Mouse (Mus musculus) gastrocnemius, adult 18-20 months (tissue): ENCODE data around the gene Pde6g. TPM values are rescaled to one million over a fixed set of nuclear protein-coding genes. Genes with fewer than 3 reads are reported as not detected.
"Not testable (repeated sequence)": the region's sequence is repeated elsewhere in the genome, so short reads cannot be mapped to it uniquely, and the experiment has no call there.

Experiments
- DNase-seq: peaks from one replicate; pipeline ENCODE4 v3.0.0; 2021; ENCODE audit warnings: low spot score
- total RNA-seq, 2 experiments: library from RNA; stranded (reverse); gene quantifications; 2 replicates each; pipeline ENCODE4 v1.2.3; 2021

Gene Pde6g
- total RNA-seq, 2 experiments from 2014 or later, result 0.33 to 0.39 TPM

DNA sequence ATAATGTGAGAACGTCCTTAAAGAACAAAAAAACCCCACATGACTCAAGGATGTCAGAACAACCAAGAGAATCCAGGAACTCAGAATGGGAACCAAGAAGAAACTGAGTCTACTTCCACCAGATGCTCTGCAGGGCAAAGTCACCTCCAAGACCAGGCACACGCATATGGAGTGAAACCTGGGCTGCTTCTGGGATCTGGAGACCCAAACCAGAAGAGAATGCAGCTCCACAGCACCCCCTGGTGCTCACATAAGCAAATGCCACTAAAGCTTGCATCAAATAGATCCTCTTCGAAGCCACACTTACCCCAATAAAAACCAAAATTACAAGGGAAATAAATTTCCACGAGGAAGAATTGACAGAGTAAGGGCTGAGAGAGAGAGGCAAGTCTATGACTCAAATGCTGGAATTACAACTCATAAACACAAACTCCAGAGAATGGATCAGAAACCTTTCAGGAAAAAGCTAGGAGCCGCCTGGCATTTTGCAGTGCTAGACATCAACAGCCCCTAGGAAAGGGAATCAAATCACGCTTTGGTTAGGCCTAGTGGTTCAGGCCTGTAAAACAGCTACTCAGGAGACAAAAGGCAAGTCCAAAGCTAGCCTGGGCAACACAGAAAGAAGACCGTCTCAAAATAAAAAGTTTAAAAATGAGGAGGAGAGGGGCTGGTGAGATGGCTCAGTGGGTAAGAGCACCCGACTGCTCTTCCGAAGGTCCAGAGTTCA, 29.6 kb downstream of the Pde6g start:
- peak; percentile 73 for DNase-seq

DNA sequence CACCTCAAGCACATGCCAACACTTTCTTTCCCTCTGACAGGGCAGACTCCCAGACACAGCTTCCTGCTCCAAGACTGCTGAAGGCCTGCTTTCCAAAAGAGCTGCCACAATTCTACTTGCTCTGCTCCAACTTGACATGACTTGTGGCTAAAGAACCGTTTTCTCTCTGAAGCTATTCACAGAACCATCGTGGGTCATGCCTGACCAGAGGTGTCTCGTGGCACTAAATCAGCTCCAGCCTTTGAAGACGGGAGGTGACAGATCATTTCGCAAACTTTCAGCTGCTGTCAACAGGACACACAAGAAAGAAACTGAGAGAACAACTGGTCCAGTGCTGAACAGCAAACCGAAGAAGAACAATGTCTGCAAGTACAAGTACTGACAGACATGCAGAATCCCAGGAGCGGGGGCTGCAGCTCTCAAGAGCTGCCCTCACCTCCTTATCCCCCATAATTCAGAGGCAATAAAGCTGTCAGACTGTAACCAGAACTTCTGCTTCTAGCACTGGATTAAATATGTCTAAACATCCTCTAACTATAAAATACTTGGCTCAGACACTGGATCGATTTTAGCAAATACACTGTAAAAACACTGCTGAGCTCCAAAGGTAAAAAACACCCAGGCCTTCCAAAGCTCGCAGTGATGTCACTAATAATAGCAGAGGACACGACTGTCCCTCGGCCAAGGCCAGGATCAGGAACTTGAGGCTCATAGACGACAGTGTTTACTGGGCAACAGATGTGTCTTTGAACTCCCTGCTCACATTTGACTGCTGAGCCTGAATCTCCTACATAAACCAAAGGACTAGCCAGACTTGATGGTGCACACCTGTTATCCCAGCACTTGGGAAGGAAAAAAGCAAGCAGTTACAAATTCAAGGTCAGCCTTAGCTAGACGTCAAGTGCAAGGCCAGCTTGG, 30.4 kb downstream of the Pde6g start:
- peak; percentile 41 for DNase-seq

DNA sequence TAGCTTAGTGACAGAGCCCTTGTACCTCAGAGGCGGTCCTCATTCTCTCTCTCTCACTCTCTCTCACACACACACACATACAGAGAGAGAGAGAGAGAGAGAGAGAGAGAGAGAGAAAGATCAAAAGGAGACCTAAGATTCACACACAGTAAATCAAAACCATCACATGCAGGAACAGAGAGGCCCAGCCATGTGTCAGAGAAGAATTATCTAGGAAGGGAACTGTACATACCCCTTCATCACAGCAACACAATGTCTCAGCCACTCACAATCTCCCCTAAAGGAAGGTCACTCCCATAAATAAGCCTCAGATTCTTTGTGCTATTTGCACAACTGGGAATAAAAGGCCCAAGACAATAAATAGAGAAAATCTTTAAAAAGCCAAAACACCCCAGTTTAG, 34.7 kb downstream of the Pde6g start:
- no peak for DNase-seq

GRCm38 (mm10) chr11:120417852-120418251, 35.4 kb downstream of the Pde6g start:
- no peak for DNase-seq

GRCm38 (mm10) chr11:120413621-120414020, 39.7 kb downstream of the Pde6g start:
- DNase-seq, result not testable (repeated sequence)

GRCm38 (mm10) chr11:120406445-120406844, 46.9 kb downstream of the Pde6g start:
- DNase-seq, result no peak

DNA sequence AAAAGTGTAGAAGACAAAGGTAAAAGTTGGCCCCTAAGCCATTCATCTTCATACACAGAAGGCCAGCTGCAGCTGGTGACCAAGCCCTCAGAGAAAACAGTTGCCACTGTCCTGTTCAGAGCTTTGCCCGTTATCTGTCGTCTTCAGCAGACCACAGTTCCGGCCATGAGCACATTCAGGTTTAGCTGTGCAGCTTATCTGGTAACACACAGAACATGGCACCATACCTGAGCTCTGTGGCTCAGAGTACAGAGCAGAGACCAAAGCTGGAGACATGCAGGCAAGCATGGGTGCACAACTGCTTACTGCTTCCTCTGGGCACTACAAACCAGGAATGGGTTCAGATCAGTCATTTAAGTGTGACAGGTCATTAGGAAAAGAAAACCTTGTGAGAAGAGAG, 47.4 kb downstream of the Pde6g start:
- DNase-seq, result no peak

GRCm38 (mm10) chr11:120404814-120405213, 48.5 kb downstream of the Pde6g start:
- DNase-seq, result no peak

DNA sequence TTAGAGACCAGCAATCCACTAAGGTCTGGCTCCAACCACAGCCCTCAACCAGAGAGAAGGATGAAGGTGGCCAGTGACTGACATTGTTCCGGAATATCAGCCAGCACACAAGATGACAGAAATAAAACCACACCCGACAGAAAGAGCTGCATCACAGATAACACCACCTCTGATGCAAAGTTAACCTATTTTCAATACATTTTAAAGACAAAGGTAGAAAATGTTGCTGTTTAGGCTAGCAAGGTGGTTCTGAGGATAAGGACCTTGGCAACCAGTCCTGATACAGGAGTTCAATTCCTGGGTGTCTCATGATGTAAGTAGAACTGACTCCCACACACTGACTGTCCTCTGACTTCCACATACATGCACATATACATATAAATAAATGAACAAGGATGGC, 54.0 kb downstream of the Pde6g start:
- no peak for DNase-seq

Other genes starting within 250 kb of the Pde6g start
- gene Bahcc1, start 220.6 kb downstream of the Pde6g start, total RNA-seq, result 1 to 10 TPM; 3.4 to 4.6 TPM
- 100 to 1,000 TPM; 158 to 253 TPM for gene Actg1, start 105.0 kb downstream of the Pde6g start, total RNA-seq
- under 1 TPM; 0.39 to 0.52 TPM for gene Fscn2, start 92.0 kb downstream of the Pde6g start, total RNA-seq
- gene Faap100, start 74.7 kb downstream of the Pde6g start, total RNA-seq, result 10 to 100 TPM in 1 of 2 experiments, 1 to 10 TPM in 1; 8.3 to 19.3 TPM
- 100 to 1,000 TPM in 1 of 2 experiments, 10 to 100 TPM in 1; 84.6 to 100 TPM for gene Nploc4, start 15.8 kb downstream of the Pde6g start, total RNA-seq
- gene Tspan10, start 10.9 kb downstream of the Pde6g start, total RNA-seq, result under 1 TPM in 1 of 2 experiments, not detected in 1; 0.57 TPM
- 10 to 100 TPM; 18.9 to 24.7 TPM for gene Oxld1, start 4.6 kb upstream of the Pde6g start, total RNA-seq
- gene Ccdc137, start 4.6 kb upstream of the Pde6g start, total RNA-seq, result 1 to 10 TPM; 5.7 to 6.2 TPM
- 1 to 10 TPM; 4.3 to 6.2 TPM for gene Arl16, start 14.1 kb upstream of the Pde6g start, total RNA-seq
- gene Mrpl12, start 31.1 kb upstream of the Pde6g start, total RNA-seq, result 100 to 1,000 TPM; 130 to 136 TPM
- gene Slc25a10, start 38.3 kb upstream of the Pde6g start, total RNA-seq, result 1 to 10 TPM; 3.3 to 4.5 TPM
- under 1 TPM in 1 of 2 experiments, not detected in 1; 0.45 TPM for gene Gcgr, start 77.2 kb upstream of the Pde6g start, total RNA-seq
- gene Mcrip1, start 96.2 kb upstream of the Pde6g start, total RNA-seq, result 10 to 100 TPM; 18.4 to 22.7 TPM
- 100 to 1,000 TPM; 140 to 577 TPM for gene Ppp1r27, start 97.6 kb upstream of the Pde6g start, total RNA-seq
- gene P4hb, start 119.8 kb upstream of the Pde6g start, total RNA-seq, result 100 to 1,000 TPM; 188 to 221 TPM
- gene Arhgdia, start 128.1 kb upstream of the Pde6g start, total RNA-seq, result 10 to 100 TPM; 71.0 to 89.8 TPM
- 10 to 100 TPM; 42.8 to 48.6 TPM for gene Alyref, start 144.9 kb upstream of the Pde6g start, total RNA-seq
- 10 to 100 TPM; 45.9 to 52.1 TPM for gene Anapc11, start 144.9 kb upstream of the Pde6g start, total RNA-seq
- not detected for gene Npb, start 155.0 kb upstream of the Pde6g start, total RNA-seq
- gene Pcyt2, start 164.4 kb upstream of the Pde6g start, total RNA-seq, result 10 to 100 TPM; 26.1 to 27.7 TPM
- gene Sirt7, start 171.7 kb upstream of the Pde6g start, total RNA-seq, result 1 to 10 TPM; 3.6 to 4.2 TPM
- 10 to 100 TPM; 50.2 to 58.8 TPM for gene Mafg, start 180.1 kb upstream of the Pde6g start, total RNA-seq
- gene Pycr1, start 190.3 kb upstream of the Pde6g start, total RNA-seq, result 1 to 10 TPM; 2.8 to 3.2 TPM
- 100 to 1,000 TPM; 124 to 137 TPM for gene Myadml2, start 194.7 kb upstream of the Pde6g start, total RNA-seq
- not detected for gene Notum, start 207.7 kb upstream of the Pde6g start, total RNA-seq
- 10 to 100 TPM; 31.1 to 33.4 TPM for gene Aspscr1, start 219.5 kb upstream of the Pde6g start, total RNA-seq